Mouse (Mus musculus) urinary bladder, postnatal 0 days (tissue): ENCODE data around the gene Tcp10b. TPM values are rescaled to one million over a fixed set of nuclear protein-coding genes. Genes with fewer than 3 reads are reported as not detected.

ENCODE experiments used
- polyA plus RNA-seq: library from polyadenylated mRNA; unstranded; fragments of >200 nt; fragmentation: Nextera tagmentation; extraction: Ambion mirVana; gene quantifications from 2 replicates; pipeline ENCODE4 v1.2.1, GENCODE M21; 2015

Gene Tcp10b
- 0.13 TPM in 1 of 2 replicates, not detected in the other for polyA plus RNA-seq

GRCm38 (mm10) chr17:13060804-13061203, at the start of gene Tcp10b:
Gene Tcp10b (plus strand): TSS chr17:13061104.

GRCm38 (mm10) chr17:13052124-13052813, 8.6 kb upstream of the Tcp10b start, which contains the start of gene Gpr31b:
Gene Gpr31b (minus strand): TSS chr17:13052296.

GRCm38 (mm10) chr17:13131710-13132109, 70.8 kb downstream of the Tcp10b start, which contains the start of gene Unc93a:
Gene Unc93a (minus strand): TSS chr17:13131810.

Other genes starting within 250 kb of the Tcp10b start
- gene Mas1, start 193.0 kb upstream of the Tcp10b start, polyA plus RNA-seq = 0.19 and 0.34 TPM in 2 replicates
- not detected in 2 replicates for gene Mrgprh, start 185.1 kb upstream of the Tcp10b start, polyA plus RNA-seq
- gene Pnldc1, start 150.9 kb upstream of the Tcp10b start, polyA plus RNA-seq = 0.30 and 0.39 TPM in 2 replicates
- gene Tcp1, start 145.4 kb upstream of the Tcp10b start, polyA plus RNA-seq = 297 and 403 TPM in 2 replicates
- gene Mrpl18, start 144.8 kb upstream of the Tcp10b start, polyA plus RNA-seq = 82.7 and 91.4 TPM in 2 replicates
- 0.59 and 0.75 TPM in 2 replicates for gene Acat3, start 120.5 kb upstream of the Tcp10b start, polyA plus RNA-seq
- gene Acat2, start 100.4 kb upstream of the Tcp10b start, polyA plus RNA-seq = 42.9 and 91.4 TPM in 2 replicates
- gene Wtap, start 66.9 kb upstream of the Tcp10b start, polyA plus RNA-seq = 72.9 and 79.5 TPM in 2 replicates
- gene Sod2, start 54.3 kb upstream of the Tcp10b start, polyA plus RNA-seq = 182 and 196 TPM in 2 replicates
- gene Gpr31b, start 8.8 kb upstream of the Tcp10b start, polyA plus RNA-seq = 0.10 TPM in 1 of 2 replicates, not detected in the other
- 0.07 TPM in 1 of 2 replicates, not detected in the other for gene Unc93a, start 70.7 kb downstream of the Tcp10b start, polyA plus RNA-seq
- not detected in 2 replicates for gene Smok2a, start 160.1 kb downstream of the Tcp10b start, polyA plus RNA-seq
- not detected in 2 replicates for gene Smok2b, start 169.2 kb downstream of the Tcp10b start, polyA plus RNA-seq